Mouse (Mus musculus) left cerebral cortex, postnatal 25 days (tissue): ENCODE data around the gene Pth1r. TPM values are rescaled to one million over a fixed set of nuclear protein-coding genes. Genes with fewer than 3 reads are reported as not detected.
A peak's percentile ranks its signal among the peaks of the same experiment; 100 is the strongest.

ENCODE experiments used
- DNase-seq, 2 experiments: peaks; one replicate each; pipeline ENCODE4 v3.0.0; 2022; ENCODE audit warnings: low spot score in 2 of 2, mixed read lengths in 1 of 2
- intact Hi-C: fragments of 180-260 bp; cut with DNase I; formaldehyde crosslinking; loops from one replicate; pipeline ENCODE4 v1.15.1; 2025
- total RNA-seq, 2 experiments: library from RNA; stranded (reverse); gene quantifications; 2 replicates each; pipeline ENCODE4 v1.2.3; 2021

Pth1r gene
- total RNA-seq, 2 experiments from 2014 or later: 5.5 to 5.9 TPM

DNA sequence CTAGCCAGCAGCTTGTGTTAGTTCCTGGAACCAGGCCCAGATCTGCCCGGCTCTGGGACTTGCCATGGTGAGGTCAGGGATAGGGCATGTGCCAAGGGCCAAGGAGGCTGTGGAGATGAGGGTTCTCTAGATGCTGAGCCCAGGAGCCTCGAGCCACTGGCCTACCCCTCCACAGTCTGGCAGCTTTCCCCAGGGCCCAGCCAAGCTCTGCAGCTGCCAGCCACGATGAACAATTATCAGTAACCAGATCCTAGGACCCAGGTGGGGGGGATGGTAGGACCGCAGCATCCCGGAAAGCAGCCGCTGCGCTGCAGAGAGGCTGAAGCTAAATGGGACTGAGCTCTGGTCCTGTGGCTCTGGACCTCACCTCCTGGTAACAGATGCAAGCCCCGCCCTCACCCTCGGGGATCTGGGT is 21.2 kb downstream of the Pth1r start:
- peak in 1 of 2 experiments; percentile 25 for DNase-seq
- intact Hi-C loops: no loop called here

DNA sequence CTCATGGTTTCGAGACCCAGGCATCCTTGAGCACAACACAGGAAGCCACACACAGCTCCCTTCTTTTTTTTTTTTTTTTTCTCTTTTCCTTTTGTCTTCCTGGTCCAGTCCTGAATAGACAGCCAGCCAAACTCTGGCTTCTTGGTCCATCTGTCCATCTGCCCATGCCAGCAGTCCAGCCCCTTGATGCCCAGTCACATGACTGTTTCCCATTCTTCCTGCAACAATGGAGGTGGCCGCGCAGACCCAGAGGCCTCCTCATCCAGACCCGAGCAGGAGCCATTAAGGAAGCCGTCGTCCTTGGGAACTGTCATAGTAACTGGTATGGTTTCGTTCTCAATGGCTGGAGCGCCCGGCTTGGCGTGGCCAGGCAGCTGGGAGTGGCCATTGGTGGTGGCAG is 24.9 kb downstream of the Pth1r start:
- intact Hi-C loops: no loop called here
- DNase-seq: no peak

DNA sequence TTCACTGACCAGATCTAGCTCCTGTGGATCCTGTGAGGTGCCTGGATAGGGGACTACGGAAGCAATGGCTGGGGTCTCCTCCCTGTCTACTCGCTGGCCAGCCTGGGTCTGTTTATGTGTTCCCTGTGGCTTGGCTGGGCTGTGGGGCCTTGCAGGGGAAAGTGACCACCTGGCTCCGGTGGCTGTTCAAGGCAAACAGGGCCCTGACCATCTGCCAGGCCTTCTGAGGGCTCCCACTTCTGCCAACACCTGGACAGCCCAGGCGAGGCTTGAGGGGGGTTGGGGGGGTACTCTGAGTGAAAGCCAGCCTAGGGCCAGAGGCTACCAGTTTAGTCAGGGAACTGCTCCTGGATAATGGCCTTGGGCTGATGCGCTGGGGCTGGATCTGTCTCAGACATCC is 27.0 kb downstream of the Pth1r start:
- no peak for DNase-seq
- intact Hi-C loops: no loop called here

DNA sequence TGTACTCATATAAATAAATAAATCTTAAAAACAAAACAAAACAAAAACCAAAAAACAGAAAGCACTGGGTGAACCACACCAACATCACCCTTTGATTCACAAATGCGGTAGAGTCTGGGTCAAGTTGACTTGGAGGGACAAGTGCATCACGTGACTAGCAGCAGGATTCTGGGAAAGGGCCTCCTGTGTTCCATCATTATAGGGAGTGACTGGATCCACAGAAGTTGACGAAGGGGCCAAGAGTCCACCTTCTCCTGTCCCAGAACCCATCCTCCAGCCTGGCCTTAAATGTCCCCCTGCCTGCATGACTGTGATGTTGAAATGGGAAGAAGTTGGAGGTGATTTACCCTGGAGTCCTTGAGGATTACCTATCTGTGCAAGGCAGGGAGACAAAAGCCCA is 28.1 kb downstream of the Pth1r start:
- no peak for DNase-seq
- intact Hi-C loops: no loop called here

DNA sequence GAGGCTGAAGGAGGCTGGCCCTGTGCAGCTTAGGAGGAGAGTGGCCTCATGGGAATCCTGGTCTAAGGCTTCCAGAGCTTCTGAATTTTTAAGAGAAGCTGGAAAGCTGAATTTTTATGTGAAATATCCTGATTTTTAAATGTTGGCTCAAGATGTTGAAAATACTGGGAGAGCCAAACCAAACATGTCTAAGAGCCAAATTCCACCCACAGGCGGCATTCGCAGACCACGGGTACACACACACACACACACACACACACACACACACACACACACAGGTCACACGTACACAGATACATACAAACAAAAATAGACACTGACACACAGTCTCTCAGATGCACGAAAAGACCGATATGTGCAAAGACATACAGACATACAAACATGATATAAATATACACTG is 28.9 kb downstream of the Pth1r start:
- DNase-seq: no peak
- intact Hi-C loops: no loop called here

DNA sequence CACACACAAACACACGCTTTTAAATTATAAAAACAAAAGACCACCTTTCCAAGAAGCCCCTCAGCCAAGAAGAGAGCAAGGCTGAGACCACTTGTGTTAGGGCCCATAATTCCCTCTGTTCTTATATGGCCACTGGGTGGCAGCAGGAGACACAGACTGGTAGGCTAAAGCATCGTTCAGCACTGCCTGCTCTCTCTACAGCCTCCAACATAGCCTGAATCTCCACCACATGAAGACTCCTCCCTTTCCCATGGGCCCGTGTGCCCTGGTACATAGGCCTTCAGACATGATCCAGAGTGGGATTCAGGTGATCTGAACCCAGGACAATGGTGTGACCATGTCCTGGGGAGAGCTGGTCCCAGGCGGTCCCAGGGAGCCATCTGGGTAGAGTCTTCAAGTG is 30.2 kb downstream of the Pth1r start:
- intact Hi-C loops: loop anchor here (1.0 to 2.0 kb wide), 3 partner anchors 42 to 154 kb away; no protein-coding TSS in a partner anchor
- DNase-seq: peak; percentile 73 to 78

DNA sequence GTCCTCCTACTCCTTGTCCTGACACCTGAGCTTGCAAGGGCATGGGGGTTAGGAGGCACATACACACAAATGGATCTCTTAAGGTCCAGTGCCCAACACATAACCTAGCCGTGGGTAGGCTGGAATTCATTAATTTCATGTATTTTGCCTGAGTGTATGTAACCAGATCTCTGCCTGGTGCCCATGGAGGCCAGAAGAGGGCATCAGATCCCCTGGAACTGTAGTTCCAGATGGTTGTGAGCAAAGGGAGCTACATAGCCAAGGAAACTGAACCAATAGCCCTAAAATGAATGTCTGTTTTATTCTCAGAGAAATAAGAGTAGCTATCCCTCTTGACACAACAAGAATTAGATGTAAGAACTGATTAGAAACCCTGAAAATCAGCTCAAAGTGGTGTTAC is 31.5 kb downstream of the Pth1r start:
- intact Hi-C loops: no loop called here

DNA sequence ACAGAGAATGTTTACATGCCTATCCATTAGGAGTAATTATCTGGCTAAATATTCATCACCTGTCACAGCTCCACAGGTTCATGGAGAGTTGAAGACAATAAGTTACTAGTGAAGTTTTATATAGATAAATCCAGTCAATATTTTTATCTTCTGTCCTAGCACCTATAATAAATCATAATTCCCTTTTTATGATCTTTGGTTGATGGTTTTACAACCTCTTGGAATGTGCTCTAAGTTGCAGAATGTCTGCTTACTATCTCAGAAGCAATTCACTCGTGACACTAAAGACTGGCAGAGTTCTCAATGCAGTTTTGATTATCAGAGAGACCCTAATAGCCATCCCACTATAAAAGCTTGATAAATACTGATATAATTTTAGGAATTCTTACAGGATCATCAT is 33.6 kb downstream of the Pth1r start:
- intact Hi-C loops: no loop called here
- no peak for DNase-seq

More for the DNA sequence above, 31.5 kb downstream of the Pth1r start:
- no peak for DNase-seq

DNA sequence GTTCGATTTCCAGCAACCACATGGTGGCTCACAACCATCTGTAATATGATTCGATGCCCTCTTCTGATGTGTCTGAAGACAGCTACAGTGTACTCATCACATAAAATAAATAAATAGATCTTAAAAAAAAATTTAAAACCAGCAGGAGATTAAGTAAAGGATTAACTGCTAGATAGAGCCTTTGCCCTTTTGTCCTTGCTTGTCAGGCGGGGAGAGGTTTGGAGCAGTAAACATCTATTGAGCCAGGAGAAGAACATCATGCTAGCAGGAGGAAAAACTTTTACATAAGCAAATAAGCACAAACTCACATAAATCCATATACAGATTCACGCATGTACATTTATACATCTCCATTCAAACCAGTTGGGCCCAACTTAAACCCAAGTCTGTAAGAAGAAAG is 34.4 kb downstream of the Pth1r start:
- intact Hi-C loops: no loop called here
- no peak for DNase-seq

DNA sequence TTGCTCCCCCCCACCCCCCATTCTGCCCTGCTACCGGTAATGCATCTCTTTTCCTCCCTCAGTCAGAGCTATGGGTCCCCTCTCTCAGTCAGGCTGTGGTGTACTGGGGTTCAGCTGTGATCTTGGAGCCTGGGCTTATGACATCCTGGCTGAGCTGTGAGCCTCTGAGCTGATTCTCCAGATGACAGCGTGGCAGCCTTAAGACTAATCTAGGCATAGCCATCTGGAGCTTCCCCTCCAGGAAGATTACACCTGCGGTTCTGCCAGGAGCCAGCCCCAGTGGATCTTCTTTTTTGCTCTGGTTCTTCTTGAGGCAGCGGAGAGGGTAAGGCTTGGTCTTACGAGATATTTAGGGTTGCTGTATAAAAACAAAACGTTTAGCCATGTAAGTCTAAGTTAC is 34.9 kb downstream of the Pth1r start:
- intact Hi-C loops: loop anchor here (2.0 kb wide), 1 partner anchor 299 kb away; no protein-coding TSS in a partner anchor
- peak in 1 of 2 experiments; percentile 61 for DNase-seq

DNA sequence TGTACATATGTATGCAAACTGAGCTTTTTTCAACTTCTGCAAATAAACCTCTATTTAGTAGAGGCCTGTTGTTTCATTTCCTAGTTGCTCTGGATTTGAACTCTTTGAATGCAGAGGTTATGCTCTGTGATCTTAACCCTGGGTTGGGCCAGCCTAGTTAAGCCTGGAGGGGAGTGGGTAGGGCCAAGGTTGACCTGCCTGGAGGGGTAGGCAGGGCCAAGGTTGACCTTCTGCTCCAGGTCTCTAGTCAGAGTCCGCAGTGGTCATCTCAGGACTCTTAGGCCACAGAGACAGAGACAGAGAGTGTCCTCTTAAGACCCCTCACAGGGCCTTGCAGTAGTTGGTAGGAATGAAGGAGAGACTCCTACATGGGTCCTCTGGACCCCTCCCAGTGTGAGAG is 35.4 kb downstream of the Pth1r start:
- DNase-seq: no peak
- intact Hi-C loops: loop anchor here (2.0 kb wide), 1 partner anchor 299 kb away; no protein-coding TSS in a partner anchor

DNA sequence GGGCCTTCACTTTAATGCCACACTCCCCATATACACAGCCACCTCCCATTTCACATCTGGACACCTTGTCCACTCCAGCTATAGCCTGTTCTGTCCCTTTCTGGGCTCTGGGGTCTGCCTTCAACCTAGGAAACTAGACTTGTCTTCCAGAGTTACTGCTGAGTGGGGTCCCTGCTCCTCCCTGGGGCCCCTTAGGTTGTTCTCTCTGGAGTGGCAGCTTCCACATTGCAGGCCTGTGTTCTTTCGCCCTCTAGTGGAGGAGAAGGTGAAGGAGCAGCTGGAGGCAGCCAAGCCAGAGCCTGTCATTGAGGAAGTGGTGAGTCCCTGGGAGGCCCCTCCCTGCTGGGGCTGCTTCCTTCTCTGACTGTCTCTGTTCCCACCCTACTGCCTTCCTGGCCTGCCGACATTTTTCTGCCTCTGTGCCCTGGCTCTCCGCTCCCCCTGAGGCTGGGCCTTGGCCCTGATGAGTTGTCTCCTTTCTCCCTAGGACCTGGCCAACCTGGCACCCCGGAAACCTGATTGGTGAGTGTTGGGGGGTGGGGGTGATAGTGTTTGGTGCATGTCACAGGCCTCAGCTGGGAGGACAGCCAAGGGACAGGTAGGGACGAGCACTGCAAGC is 37.2 kb downstream of the Pth1r start:
- DNase-seq: peak; percentile 79 to 87
- intact Hi-C loops: loop anchor here (1.0 to 10.0 kb wide), 4 partner anchors 36 to 297 kb away; no protein-coding TSS in a partner anchor

DNA sequence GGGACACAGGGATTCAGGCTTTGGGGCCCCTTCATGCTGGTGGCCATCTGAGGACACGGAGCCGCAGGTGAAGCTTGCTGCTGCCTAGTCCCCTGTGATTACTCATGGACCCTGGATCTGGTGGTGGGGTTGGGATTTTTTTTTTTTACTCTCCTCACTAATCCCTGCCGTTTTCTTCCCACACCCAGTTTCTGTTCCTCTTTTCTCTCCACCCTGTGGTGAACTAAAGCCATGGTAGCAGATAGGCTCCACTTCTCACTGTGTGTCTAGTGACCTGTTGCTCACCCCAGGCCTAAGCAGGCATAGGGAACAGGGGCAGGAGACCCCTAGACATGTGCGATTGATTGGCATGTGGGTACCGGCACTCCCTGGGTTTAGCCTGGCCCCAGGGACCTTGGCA is 40.2 kb downstream of the Pth1r start:
- no peak for DNase-seq
- intact Hi-C loops: loop anchor here (10.0 kb wide), 1 partner anchor 262 kb away; no protein-coding TSS in a partner anchor

DNA sequence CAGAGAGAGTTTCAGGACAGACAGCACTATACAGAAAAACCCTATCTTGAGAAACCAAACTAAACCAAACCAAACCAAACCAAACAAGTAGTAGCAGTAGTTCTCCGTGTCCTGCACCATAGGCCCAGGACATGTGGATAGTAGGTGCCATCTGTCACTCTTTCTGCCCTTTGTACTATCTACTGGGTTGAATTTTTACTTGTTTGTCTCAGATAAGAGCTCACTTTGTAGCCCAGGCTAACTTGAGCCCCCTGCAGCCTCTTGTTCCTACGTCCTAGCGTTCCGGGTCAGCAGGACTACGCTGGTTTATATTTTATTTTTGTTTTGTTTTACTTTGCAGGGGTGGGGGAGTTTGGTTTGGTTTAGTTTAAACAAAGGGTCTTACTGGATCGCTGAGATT is 43.0 kb downstream of the Pth1r start:
- no peak for DNase-seq
- intact Hi-C loops: loop anchor here (10.0 kb wide), 1 partner anchor 259 kb away; no protein-coding TSS in a partner anchor

DNA sequence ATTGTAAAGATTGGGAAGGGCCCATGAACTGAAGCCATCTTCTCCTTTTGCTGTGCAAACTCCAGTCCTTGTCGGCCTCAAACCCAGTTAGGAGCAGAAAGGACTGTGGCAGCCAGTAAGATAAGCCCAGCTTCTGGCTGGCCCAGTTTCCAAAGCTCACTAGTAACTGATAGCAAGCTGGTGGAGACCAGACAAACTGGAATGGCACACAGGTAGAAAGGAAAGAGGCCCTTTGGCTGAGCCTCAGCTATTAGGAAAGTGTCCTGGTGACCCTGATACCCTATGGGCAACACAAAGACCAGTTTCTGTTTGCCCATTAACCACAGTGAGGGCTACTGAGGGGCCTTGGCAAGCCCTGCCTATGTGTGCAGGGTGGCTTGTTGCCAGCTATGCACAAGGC is 44.1 kb downstream of the Pth1r start:
- intact Hi-C loops: loop anchor here (10.0 kb wide), 1 partner anchor 258 kb away; no protein-coding TSS in a partner anchor
- DNase-seq: no peak

DNA sequence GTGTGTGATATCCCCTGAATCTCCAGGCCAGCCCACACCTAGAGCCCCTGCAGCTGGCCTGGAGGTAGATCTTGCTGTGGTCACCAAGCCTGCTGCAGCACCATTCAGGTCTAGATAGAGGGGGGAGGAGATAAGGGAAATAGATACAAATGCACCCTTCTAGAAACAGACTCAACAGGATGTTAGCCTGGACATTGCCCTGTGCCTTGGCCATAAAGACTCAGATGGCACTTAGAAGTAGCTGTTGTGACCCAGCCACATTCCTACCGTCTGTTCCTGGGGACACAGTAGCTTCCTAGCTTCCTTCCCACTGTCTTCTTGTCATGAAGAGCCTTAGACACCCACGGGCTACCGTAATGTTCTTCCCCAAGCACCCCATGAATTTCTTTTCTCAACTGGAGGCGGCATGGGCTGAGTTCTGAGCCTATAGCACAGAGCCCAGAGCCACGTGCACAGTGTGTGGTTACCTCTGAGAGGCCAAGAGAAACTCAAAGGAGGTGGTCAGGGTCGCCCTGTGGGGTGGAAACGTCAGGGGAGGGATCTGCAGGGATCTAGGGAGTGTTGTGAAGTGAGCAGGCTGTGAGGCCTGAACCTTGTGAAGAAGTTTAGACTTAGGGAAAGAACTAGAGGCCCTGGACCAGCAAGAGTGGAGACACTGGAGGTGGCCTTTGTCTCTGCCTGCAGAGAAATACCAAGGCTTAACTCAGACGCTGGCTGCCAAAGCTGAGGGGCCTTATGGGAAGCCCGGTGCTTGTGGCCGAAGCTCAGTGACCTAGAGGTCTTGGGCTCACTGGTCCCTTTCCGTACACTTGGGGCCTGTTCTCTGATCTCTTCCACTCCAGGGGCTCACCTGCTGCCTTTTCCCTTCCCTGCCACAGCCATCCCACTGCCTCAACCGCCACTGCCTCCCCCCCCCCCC is 45.6 kb downstream of the Pth1r start:
- intact Hi-C loops: loop anchor here (10.0 kb wide), 1 partner anchor 257 kb away; no protein-coding TSS in a partner anchor
- DNase-seq: peak in 1 of 2 experiments; percentile 59

DNA sequence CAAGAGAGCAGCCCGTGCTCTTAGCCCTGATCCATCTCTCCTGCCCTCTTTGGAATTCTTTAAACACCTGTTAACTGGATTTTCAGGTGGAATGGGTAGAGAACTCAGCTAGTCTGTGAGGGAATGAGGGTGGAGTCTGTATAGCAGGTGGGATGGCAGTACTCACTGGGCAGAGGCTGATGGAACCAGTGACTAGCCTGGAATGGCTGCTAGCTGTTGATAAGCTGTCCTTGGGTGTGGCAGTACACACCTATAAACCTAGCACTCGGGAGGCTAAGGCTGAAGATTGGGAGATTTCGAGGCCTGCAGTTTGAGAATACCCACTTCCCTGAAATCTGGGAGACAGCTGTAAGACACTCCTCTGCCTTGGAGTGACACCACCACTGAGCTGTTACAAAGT is 47.4 kb downstream of the Pth1r start:
- intact Hi-C loops: no loop called here

DNA sequence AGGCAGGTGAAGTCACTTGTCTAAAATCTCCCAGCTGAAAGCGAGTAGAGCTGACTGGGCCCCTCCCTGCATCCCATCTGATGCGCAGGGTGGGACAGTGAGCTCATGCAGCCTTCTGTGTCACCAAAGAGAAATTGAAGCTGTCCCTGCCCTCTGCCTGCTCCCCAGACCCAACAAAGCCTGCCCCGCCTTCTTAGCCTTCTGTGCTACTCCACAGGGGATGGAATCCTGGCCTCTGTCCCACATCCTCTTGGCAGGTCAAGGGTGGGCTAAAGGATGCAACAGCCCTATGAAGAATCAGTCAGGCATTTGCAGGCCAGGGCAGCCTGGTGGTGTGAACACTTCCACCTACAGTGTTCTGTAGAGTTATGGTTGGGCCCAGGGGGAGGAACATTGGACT is 49.5 kb downstream of the Pth1r start:
- no peak for DNase-seq
- intact Hi-C loops: no loop called here

More for the DNA sequence above, 47.4 kb downstream of the Pth1r start:
- DNase-seq: no peak

DNA sequence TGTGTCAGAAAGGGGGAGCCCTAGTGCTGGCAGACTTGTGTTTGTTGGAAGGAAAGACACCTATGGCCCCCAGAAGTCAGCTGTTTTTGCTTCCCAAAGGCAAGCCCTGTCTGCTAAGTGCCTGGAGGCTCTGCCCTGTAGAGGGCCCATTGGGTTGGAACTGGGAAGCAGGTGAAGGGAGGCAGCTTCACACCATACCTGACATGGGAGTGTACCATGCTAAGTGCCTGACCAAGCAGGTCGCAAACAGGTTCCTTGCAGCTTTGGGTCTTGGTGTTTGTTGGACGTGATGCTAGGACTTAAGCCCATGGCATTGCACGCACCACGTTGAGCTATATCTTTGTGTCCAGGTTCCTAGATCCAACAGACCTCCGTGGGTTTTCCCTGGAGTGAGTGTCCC is 50.5 kb downstream of the Pth1r start:
- no peak for DNase-seq
- intact Hi-C loops: no loop called here

DNA sequence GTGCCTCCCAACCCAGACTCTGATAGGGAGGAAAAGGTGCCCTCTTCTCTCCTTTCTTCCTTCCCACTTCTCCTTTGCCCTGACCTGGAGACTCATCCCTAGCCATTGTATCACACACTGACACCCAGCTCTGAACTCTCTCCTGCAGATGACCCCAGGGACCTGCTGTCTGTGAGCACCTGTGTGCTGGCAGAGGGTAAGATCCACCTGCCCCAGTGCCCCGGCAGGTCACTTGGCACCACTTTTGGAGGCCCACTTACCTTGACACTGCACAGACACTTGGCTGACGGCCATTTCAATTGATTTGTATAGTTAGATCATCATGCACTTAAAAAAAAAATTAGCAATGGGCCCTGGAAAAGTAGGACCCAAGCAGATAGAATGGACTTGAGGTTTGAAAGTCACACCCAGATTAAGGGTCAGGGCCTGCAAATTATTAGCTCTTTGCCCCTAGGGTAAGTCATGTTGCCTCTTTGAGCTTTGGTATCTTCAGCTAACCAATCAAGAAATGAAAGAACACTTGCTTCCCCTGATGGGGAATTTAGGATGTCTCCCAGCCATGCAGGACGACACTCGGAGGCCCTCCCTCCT is 51.7 kb downstream of the Pth1r start:
- intact Hi-C loops: no loop called here
- no peak for DNase-seq
